Mouse (Mus musculus) myocyte (in vitro differentiated cells): ENCODE measurements at regions not wholly inside any gene's neighbourhood (a gene's known extent, or its start where the extent isn't known, plus 50 kb on each side); places are given as distances from the start of the nearest gene placed in this dataset.

ENCODE experiments used
- H3K27me3 ChIP-seq: one replicate; pipeline ENCODE4 v1.6.1; 2011; ENCODE audit not compliant: control insufficient read depth, insufficient read depth, insufficient read length
- H3K36me3 ChIP-seq: one replicate; pipeline ENCODE4 v1.6.1; 2011; ENCODE audit not compliant: control insufficient read depth, insufficient read depth
- H3K4me2 ChIP-seq: one replicate; pipeline ENCODE4 v1.6.1; 2011; ENCODE audit warnings: low read depth, control low read depth
- H3K4me3 ChIP-seq: one replicate; pipeline ENCODE4 v1.5.1; 2011; ENCODE audit warnings: mild to moderate bottlenecking, control low read depth, moderate library complexity
- H3K79me2 ChIP-seq: one replicate; pipeline ENCODE4 v1.6.1; 2011; ENCODE audit not compliant: control insufficient read depth, insufficient read depth
- H3ac ChIP-seq: one replicate; pipeline ENCODE4 v1.6.1; 2011; ENCODE audit not compliant: control insufficient read depth, insufficient read length
- CEBPB ChIP-seq: IDR thresholded peaks from 2 replicates; pipeline ENCODE4 v1.6.1; 2011; ENCODE audit warnings: mild to moderate bottlenecking, moderate library complexity; ENCODE audit not compliant: poor library complexity, insufficient read depth, severe bottlenecking
- E2F4 ChIP-seq: IDR thresholded peaks from one replicate; pipeline ENCODE4 v1.6.1; 2011; ENCODE audit warnings: mild to moderate bottlenecking, control low read depth, moderate library complexity; ENCODE audit not compliant: insufficient read depth
- MAX ChIP-seq: IDR thresholded peaks from one replicate; pipeline ENCODE4 v1.6.1; 2011; ENCODE audit warnings: low read depth, mild to moderate bottlenecking, control low read depth
- MYOD1 ChIP-seq, 3 experiments: IDR thresholded peaks; one replicate each; pipeline ENCODE4 v1.6.1; 2011; ENCODE audit warnings: control low read depth in 2 of 3, low read depth in 2 of 3, mild to moderate bottlenecking in 2 of 3, moderate library complexity in 1 of 3; ENCODE audit not compliant: insufficient read length in 2 of 3, control insufficient read depth in 1 of 3
- MYOG ChIP-seq, 3 experiments: IDR thresholded peaks; one replicate each; pipeline ENCODE4 v1.6.1; 2011; ENCODE audit warnings: control low read depth in 2 of 3, low read depth in 2 of 3, mild to moderate bottlenecking in 2 of 3; ENCODE audit not compliant: insufficient read length in 2 of 3, control insufficient read depth in 1 of 3, insufficient read depth in 1 of 3
- POLR2A ChIP-seq: IDR thresholded peaks from one replicate; pipeline ENCODE4 v1.6.1; 2011; ENCODE audit warnings: low read depth, mild to moderate bottlenecking, control low read depth, moderate library complexity; ENCODE audit not compliant: insufficient read length
- POLR2AphosphoS2 ChIP-seq: IDR thresholded peaks from one replicate; pipeline ENCODE4 v1.6.1; 2011; ENCODE audit warnings: low read depth, control low read depth; ENCODE audit not compliant: insufficient read length
- REST ChIP-seq: IDR thresholded peaks from one replicate; pipeline ENCODE4 v1.6.1; 2011; ENCODE audit warnings: mild to moderate bottlenecking, control low read depth, moderate library complexity; ENCODE audit not compliant: insufficient read depth, insufficient read length
- SRF ChIP-seq: IDR thresholded peaks from one replicate; pipeline ENCODE4 v1.6.1; 2011; ENCODE audit warnings: low read depth; ENCODE audit not compliant: control insufficient read depth, insufficient read length
- TCF12 ChIP-seq: IDR thresholded peaks from one replicate; pipeline ENCODE4 v1.6.1; 2011; ENCODE audit warnings: mild to moderate bottlenecking, control low read depth; ENCODE audit not compliant: poor library complexity, insufficient read depth, severe bottlenecking
- TCF3 ChIP-seq: IDR thresholded peaks from one replicate; pipeline ENCODE4 v1.6.1; 2011; ENCODE audit warnings: low read depth, control low read depth; ENCODE audit not compliant: insufficient read length
- USF1 ChIP-seq: IDR thresholded peaks from one replicate; pipeline ENCODE4 v1.6.1; 2011; ENCODE audit warnings: low read depth, mild to moderate bottlenecking, control low read depth, moderate library complexity

DNA sequence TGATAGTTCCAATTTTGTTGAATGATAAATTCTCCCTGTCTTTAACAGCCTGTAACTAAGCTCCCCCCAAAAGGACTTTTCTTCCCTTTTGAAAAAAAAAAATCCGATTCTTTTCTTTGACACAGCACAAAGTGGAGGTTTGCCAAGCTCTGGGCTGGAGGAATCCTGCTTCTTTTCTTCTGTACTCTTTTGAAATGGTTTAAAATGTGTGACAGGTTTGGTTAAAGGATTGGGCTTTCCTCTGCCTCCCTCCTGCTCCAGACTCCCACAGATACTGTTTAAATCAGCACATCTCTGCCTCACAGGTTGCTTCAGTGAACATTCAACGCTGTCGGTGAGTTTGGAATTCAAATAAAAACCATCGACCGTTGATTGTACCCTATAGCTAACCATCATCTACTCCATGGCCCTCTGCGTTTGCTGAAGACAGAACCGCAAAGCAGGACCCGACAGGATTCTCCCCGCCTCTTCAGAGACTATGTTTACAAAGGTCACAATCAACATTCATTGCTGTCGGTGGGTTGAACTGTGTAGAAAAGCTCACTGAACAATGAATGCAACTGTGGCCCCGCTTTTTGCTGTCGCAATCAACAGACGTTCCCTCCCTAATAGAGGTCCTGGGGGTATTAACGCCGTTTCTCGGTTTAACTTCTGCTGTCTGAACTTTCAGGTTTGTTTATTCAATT is 209.2 kb downstream of the Ptprc start:
- Histone ChIP-seq H3K4me2 (no peak overlapping the region), H3K79me2 (no peaks in the 10 kb centered on the region), H3ac (no peak overlapping the region), H3K4me3 (no peak overlapping the region), H3K36me3 (peaks cover 3% of the 10 kb centered on the region), H3K27me3 (no peaks in the 10 kb centered on the region)
- TF ChIP-seq CEBPB (no peak), MYOD1 (IDR thresholded peaks at IDR 0.05; ENCODE audit: control insufficient read depth in 1 of 3, insufficient read length in 2 of 3, low read depth in 2 of 3) (no peak), POLR2A (no peak), TCF3 (no peak), E2F4 (no peak), MYOG (IDR thresholded peaks at IDR 0.05; ENCODE audit: control insufficient read depth in 1 of 3, insufficient read depth in 1 of 3, insufficient read length in 2 of 3, low read depth in 2 of 3) (no peak), USF1 (no peak)

DNA sequence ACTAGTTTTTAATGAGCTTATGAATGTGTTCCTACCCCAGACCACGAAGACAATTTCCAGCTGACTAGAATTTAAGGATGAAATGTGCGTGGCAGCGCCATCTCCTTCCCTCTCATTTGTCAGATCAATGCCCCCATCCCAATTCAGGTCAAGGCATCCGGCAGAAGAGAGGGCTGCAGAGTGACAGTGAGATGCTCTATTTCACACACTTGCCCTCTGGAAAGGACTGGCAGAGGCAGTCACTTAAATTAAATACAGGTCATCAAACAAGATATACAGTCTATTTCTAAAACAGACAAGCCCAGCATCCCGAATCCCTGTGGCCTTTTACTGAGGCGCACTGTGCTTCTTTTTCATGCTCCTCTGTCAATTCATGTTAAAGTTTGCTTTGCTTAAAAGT is 211.9 kb downstream of the Ptprc start:
- H3K27me3 ChIP-seq, result no peaks in the 10 kb centered on the region
- TF ChIP-seq E2F4 (no peak), SRF (no peak), MYOG (IDR thresholded peaks at IDR 0.05; ENCODE audit: control insufficient read depth in 1 of 3, insufficient read depth in 1 of 3, insufficient read length in 2 of 3, low read depth in 2 of 3) (no peak), MYOD1 (IDR thresholded peaks at IDR 0.05; ENCODE audit: control insufficient read depth in 1 of 3, insufficient read length in 2 of 3, low read depth in 2 of 3) (no peak), TCF3 (no peak), REST (no peak), TCF12 (no peak), CEBPB (no peak), POLR2AphosphoS2 (no peak), POLR2A (no peak), USF1 (no peak), MAX (no peak)
- H3K36me3 ChIP-seq, result peaks cover 3% of the 10 kb centered on the region
- no peak overlapping the region for H3ac ChIP-seq
- no peak overlapping the region for H3K4me3 ChIP-seq
- H3K4me2 ChIP-seq, result no peak overlapping the region
- no peaks in the 10 kb centered on the region for H3K79me2 ChIP-seq

DNA sequence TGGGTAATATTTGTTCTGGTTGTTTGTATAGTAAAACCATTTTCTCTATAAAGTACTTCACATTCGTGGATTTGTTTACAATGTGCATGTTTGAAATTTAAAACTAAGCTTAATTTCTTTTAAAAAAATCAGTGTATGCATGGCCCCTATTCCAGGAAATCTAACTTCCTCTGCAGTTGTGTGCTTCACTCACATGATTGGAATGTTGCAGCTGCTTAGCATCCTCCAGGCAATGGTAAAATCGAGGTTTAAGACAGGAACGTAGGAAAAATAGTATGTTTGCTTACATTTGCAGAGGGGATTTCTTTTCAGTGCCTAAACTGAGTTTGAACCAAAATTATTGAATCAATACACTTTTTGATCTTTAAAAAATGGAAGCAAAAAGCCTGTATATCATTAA is 217.5 kb downstream of the Ptprc start:
- Histone ChIP-seq H3K4me3 (no peak overlapping the region), H3K27me3 (no peaks in the 10 kb centered on the region), H3K36me3 (no peaks in the 10 kb centered on the region), H3ac (no peak overlapping the region), H3K4me2 (peak overlapping the region; percentile 20), H3K79me2 (no peaks in the 10 kb centered on the region)
- no peak for TF ChIP-seq CEBPB
- TF ChIP-seq TCF12, result peak; percentile 22
- no peak for TF ChIP-seq USF1
- TF ChIP-seq POLR2A, result no peak
- no peak for TF ChIP-seq E2F4
- no peak for TF ChIP-seq MAX
- TF ChIP-seq MYOG (IDR thresholded peaks at IDR 0.05; ENCODE audit: control insufficient read depth in 1 of 3, insufficient read depth in 1 of 3, insufficient read length in 2 of 3, low read depth in 2 of 3), result peak in 1 of 3 experiments; percentile 27
- peak; percentile 21 to 79 (median 67) for TF ChIP-seq MYOD1 (IDR thresholded peaks at IDR 0.05; ENCODE audit: control insufficient read depth in 1 of 3, insufficient read length in 2 of 3, low read depth in 2 of 3)
- TF ChIP-seq SRF, result no peak
- no peak for TF ChIP-seq REST
- no peak for TF ChIP-seq TCF3
- no peak for TF ChIP-seq POLR2AphosphoS2

DNA sequence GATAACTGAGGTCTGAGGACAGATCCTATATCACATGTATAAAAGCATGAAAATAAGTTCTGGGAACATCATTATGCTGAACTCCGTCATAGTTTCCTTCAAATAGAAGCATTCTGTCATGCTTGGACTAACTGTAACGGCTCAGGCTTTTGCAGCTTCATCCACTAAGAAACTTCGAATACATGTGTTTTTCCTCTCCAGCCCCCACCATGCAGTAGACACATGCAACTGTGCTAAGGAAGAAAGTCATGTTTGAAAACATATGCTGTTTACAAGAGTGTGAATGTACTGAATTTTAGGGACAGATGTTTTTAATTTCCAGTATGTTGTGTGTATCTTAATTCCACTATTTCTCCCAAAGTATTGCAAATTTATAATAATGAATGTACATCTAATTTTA is 219.5 kb downstream of the Ptprc start:
- H3K4me3 ChIP-seq, result no peak overlapping the region
- H3K36me3 ChIP-seq, result no peaks in the 10 kb centered on the region
- no peak overlapping the region for H3K4me2 ChIP-seq
- no peaks in the 10 kb centered on the region for H3K27me3 ChIP-seq
- H3K79me2 ChIP-seq, result no peaks in the 10 kb centered on the region
- no peak overlapping the region for H3ac ChIP-seq
- TF ChIP-seq MYOD1 (IDR thresholded peaks at IDR 0.05; ENCODE audit: control insufficient read depth in 1 of 3, insufficient read length in 2 of 3, low read depth in 2 of 3), result no peak
- TF ChIP-seq E2F4, result no peak

DNA sequence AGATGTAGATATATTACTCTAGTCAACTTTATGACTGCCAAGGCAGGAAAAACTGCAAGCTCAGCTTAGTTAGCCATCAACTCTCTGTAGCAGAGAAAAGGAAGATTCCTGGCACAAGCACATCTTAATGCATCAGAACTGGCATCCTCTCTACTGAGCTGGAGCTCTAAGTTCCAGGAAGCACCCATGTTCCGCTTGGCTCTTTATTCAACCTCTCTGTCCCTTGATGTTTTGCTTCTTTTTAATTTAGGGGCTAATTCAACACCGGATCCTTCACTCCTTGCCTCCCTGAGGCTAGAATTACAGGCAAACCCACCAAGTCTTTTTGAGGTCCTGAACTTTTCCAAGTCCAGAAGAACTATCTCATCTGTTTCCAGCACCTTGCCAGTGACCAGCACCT is 220.4 kb downstream of the Ptprc start:
- H3K27me3 ChIP-seq, result no peaks in the 10 kb centered on the region
- no peaks in the 10 kb centered on the region for H3K79me2 ChIP-seq
- no peak overlapping the region for H3ac ChIP-seq
- no peaks in the 10 kb centered on the region for H3K36me3 ChIP-seq
- no peak overlapping the region for H3K4me3 ChIP-seq
- TF ChIP-seq MYOG (IDR thresholded peaks at IDR 0.05; ENCODE audit: control insufficient read depth in 1 of 3, insufficient read depth in 1 of 3, insufficient read length in 2 of 3, low read depth in 2 of 3) (no peak), E2F4 (no peak), MAX (no peak), CEBPB (no peak), SRF (no peak), POLR2A (no peak), USF1 (no peak), TCF12 (no peak), MYOD1 (IDR thresholded peaks at IDR 0.05; ENCODE audit: control insufficient read depth in 1 of 3, insufficient read length in 2 of 3, low read depth in 2 of 3) (no peak), TCF3 (no peak), POLR2AphosphoS2 (no peak), REST (no peak)
- H3K4me2 ChIP-seq, result no peak overlapping the region
